Mouse (Mus musculus) embryonic fibroblast, embryonic 13.5 days (primary cell): ENCODE measurements around the gene Cfap299.

Experiments used
- CTCF ChIP-seq: IDR thresholded peaks from 2 replicates; pipeline ENCODE4 v1.5.1; 2011; ENCODE audit warnings: mild to moderate bottlenecking, control low read depth, low read length, moderate library complexity, borderline replicate concordance; ENCODE audit not compliant: insufficient read depth
- POLR2A ChIP-seq: IDR thresholded peaks from 2 replicates; pipeline ENCODE4 v1.6.1; 2011; ENCODE audit warnings: low read depth, mild to moderate bottlenecking, control low read depth, low read length, moderate library complexity

DNA sequence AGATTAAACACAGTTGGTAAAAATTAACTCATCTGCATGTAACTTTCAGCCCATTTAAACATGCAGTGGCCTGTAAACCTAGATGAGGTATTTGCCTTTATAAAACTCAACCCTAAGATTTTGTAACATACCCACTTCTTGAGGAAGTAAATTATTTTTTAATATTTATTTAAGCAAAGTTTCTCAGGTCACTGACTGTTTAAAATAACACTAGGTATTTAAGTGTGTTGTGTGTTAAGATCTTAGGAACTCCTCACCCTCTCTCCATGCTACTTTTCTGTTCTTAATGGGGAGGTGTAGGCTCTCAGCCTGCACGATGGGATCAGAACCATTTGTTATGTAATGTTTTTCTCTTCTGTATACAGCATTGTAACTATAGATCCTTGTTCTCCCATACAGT is 156.1 kb downstream of the Cfap299 start:
- TF ChIP-seq CTCF (no peak), POLR2A (no peak)
